Mouse (Mus musculus) midbrain, embryonic 12.5 days (tissue): ENCODE measurements around the gene BC017158. TPM values are rescaled to one million over a fixed set of nuclear protein-coding genes. Genes with fewer than 3 reads are reported as not detected.

Experiments
- ATAC-seq: fragments of 200-750 bp; cut with Nextera tagmentation; 2 replicates; pipeline ENCODE4 v1.8.0; 2017; ENCODE audit warnings: low read depth, moderate TSS enrichment, moderate library complexity; ENCODE audit not compliant: low FRiP score
- H3K27ac ChIP-seq: fragments of 300-500 bp; sonication (generic); replicated peaks from 2 replicates; pipeline ENCODE4 v1.5.1; 2016; ENCODE audit warnings: mild to moderate bottlenecking
- H3K27me3 ChIP-seq: fragments of 300-500 bp; sonication (generic); 2 replicates; pipeline ENCODE4 v1.6.1; 2016; ENCODE audit warnings: mild to moderate bottlenecking
- H3K36me3 ChIP-seq: fragments of 300-500 bp; sonication (generic); 2 replicates; pipeline ENCODE4 v1.6.1; 2016
- H3K4me1 ChIP-seq: fragments of 300-500 bp; sonication (generic); 2 replicates; pipeline ENCODE4 v1.6.1; 2016
- H3K4me2 ChIP-seq: fragments of 300-500 bp; sonication (generic); replicated peaks from 2 replicates; pipeline ENCODE4 v1.6.1; 2016; ENCODE audit warnings: mild to moderate bottlenecking, moderate library complexity
- H3K4me3 ChIP-seq: fragments of 300-500 bp; sonication (generic); 2 replicates; pipeline ENCODE4 v1.5.1; 2016; ENCODE audit warnings: mild to moderate bottlenecking
- H3K9ac ChIP-seq: fragments of 300-500 bp; sonication (generic); replicated peaks from 2 replicates; pipeline ENCODE4 v1.6.1; 2016; ENCODE audit warnings: mild to moderate bottlenecking, moderate library complexity
- H3K9me3 ChIP-seq: fragments of 300-500 bp; sonication (generic); 2 replicates; pipeline ENCODE4 v1.6.1; 2016; ENCODE audit warnings: mild to moderate bottlenecking
- WGBS: fragments of 180-500 bp; shearing (Covaris S2); methylation state at CpG from one replicate; pipeline ENCODE4 v1.1.7; 2016; 5-methylcytosine and 5-hydroxymethylcytosine counted together
- polyA plus RNA-seq: library from polyadenylated mRNA; unstranded; fragments of >200 nt; fragmentation: Nextera tagmentation; extraction: Ambion mirVana; gene quantifications from 2 replicates; pipeline ENCODE4 v1.2.1, GENCODE M21; 2016

BC017158 gene
- polyA plus RNA-seq, 1 experiment from 2014 or later, result 23.1 TPM

- Histone ChIP-seq H3K9ac (no peak overlapping the region), H3K4me2 (no peak overlapping the region), H3K27me3 (peaks cover 6% of the 10 kb centered on the region), H3K4me3 (no peak overlapping the region), H3K4me1 (no peaks in the 10 kb centered on the region), H3K36me3 (no peaks in the 10 kb centered on the region), H3K27ac (no peak overlapping the region), H3K9me3 (no peaks in the 10 kb centered on the region)
- 6% methylated on average over 5 of the region's 5 CpGs for WGBS
- no peak for ATAC-seq
Measured at GRCm38 (mm10) chr7:128304907-128305306, 6.9 kb upstream of the BC017158 start.

- no peak overlapping the region for H3K4me3 ChIP-seq
- H3K4me2 ChIP-seq, result no peak overlapping the region
- H3K9me3 ChIP-seq, result no peaks in the 10 kb centered on the region
- no peaks in the 10 kb centered on the region for H3K36me3 ChIP-seq
- H3K27me3 ChIP-seq, result peaks cover 7% of the 10 kb centered on the region
- H3K9ac ChIP-seq, result no peak overlapping the region
- WGBS, result 85% methylated on average over 6 of the region's 6 CpGs
- no peak for ATAC-seq
- H3K4me1 ChIP-seq, result no peaks in the 10 kb centered on the region
- no peak overlapping the region for H3K27ac ChIP-seq
Measured at GRCm38 (mm10) chr7:128304198-128304597, 6.2 kb upstream of the BC017158 start.

GRCm38 (mm10) chr7:128302151-128302550 is 4.2 kb upstream of the BC017158 start:
- Histone ChIP-seq H3K4me3 (no peak overlapping the region), H3K9ac (no peak overlapping the region), H3K27ac (no peak overlapping the region), H3K4me1 (peaks cover 18% of the 10 kb centered on the region), H3K36me3 (no peaks in the 10 kb centered on the region), H3K4me2 (no peak overlapping the region), H3K27me3 (peaks cover 7% of the 10 kb centered on the region), H3K9me3 (no peaks in the 10 kb centered on the region)
- WGBS, result 95% methylated on average over 3 of the region's 3 CpGs
- no peak for ATAC-seq

GRCm38 (mm10) chr7:128300952-128301351 is 3.0 kb upstream of the BC017158 start:
- WGBS, result 79% methylated on average over 3 of the region's 3 CpGs
- Histone ChIP-seq H3K4me1 (peaks cover 27% of the 10 kb centered on the region), H3K36me3 (no peaks in the 10 kb centered on the region), H3K9ac (no peak overlapping the region), H3K9me3 (no peaks in the 10 kb centered on the region), H3K27me3 (peaks cover 11% of the 10 kb centered on the region), H3K4me2 (no peak overlapping the region), H3K27ac (no peak overlapping the region), H3K4me3 (no peak overlapping the region)
- ATAC-seq, result no peak

GRCm38 (mm10) chr7:128298481-128299342 is 742 bp upstream of the BC017158 start:
- H3K9me3 ChIP-seq, result no peaks in the 10 kb centered on the region
- peaks cover 27% of the 10 kb centered on the region for H3K4me1 ChIP-seq
- H3K9ac ChIP-seq, result peak overlapping the region; percentile 92
- 60% methylated on average over 8 of the region's 8 CpGs for WGBS
- H3K36me3 ChIP-seq, result no peaks in the 10 kb centered on the region
- H3K4me2 ChIP-seq, result peak overlapping the region; percentile 88
- peaks cover 11% of the 10 kb centered on the region; the same call in 1 of the 2 replicates for H3K27me3 ChIP-seq
- H3K27ac ChIP-seq, result no peak overlapping the region
- peak overlapping the region; percentile 90 for H3K4me3 ChIP-seq
- no peak for ATAC-seq

GRCm38 (mm10) chr7:128297291-128297616 is 716 bp downstream of the BC017158 start:
- Histone ChIP-seq H3K9me3 (no peaks in the 10 kb centered on the region), H3K9ac (peak overlapping the region; percentile 92), H3K4me2 (peak overlapping the region; percentile 88), H3K4me1 (peaks cover 27% of the 10 kb centered on the region), H3K27me3 (peaks cover 11% of the 10 kb centered on the region; the same call in 1 of the 2 replicates), H3K27ac (peak overlapping the region; percentile 67; the same call in 1 of the 2 replicates), H3K36me3 (0 out of 2 replicates have a peak, but pooled peaks cover 3% of the 10 kb centered on the region), H3K4me3 (peak overlapping the region; percentile 90)
- ATAC-seq, result no peak
- 44% methylated on average over 10 of the region's 10 CpGs for WGBS

- no peak overlapping the region for H3K9ac ChIP-seq
- 56% methylated on average over 3 of the region's 3 CpGs for WGBS
- no peak overlapping the region for H3K4me3 ChIP-seq
- peaks cover 3% of the 10 kb centered on the region; the same call in 1 of the 2 replicates for H3K36me3 ChIP-seq
- no peaks in the 10 kb centered on the region for H3K9me3 ChIP-seq
- peaks cover 11% of the 10 kb centered on the region; the same call in 1 of the 2 replicates for H3K27me3 ChIP-seq
- H3K4me1 ChIP-seq, result peaks cover 27% of the 10 kb centered on the region
- 0 out of 2 replicates have a peak overlapping the region, but pooled peaks have one; percentile 88 for H3K4me2 ChIP-seq
- no peak overlapping the region for H3K27ac ChIP-seq
- no peak for ATAC-seq
Measured at GRCm38 (mm10) chr7:128296514-128296913, 1.5 kb downstream of the BC017158 start.

GRCm38 (mm10) chr7:128294785-128295184 is 3.2 kb downstream of the BC017158 start:
- Histone ChIP-seq H3K9ac (no peak overlapping the region), H3K4me2 (no peak overlapping the region), H3K4me3 (no peak overlapping the region), H3K36me3 (peaks cover 8% of the 10 kb centered on the region; the same call in 1 of the 2 replicates), H3K4me1 (peaks cover 27% of the 10 kb centered on the region), H3K27me3 (peaks cover 4% of the 10 kb centered on the region; the same call in 1 of the 2 replicates), H3K9me3 (no peaks in the 10 kb centered on the region), H3K27ac (no peak overlapping the region)
- no peak for ATAC-seq
- 93% methylated on average over 10 of the region's 10 CpGs for WGBS

- Histone ChIP-seq H3K27ac (0 out of 2 replicates have a peak overlapping the region, but pooled peaks have one; percentile 20), H3K4me2 (no peak overlapping the region), H3K27me3 (peaks cover 35% of the 10 kb centered on the region), H3K4me3 (no peak overlapping the region), H3K36me3 (peaks cover 23% of the 10 kb centered on the region), H3K4me1 (0 out of 2 replicates have a peak, but pooled peaks cover 6% of the 10 kb centered on the region), H3K9me3 (no peaks in the 10 kb centered on the region), H3K9ac (no peak overlapping the region; the same call in 1 of the 2 replicates)
- no peak for ATAC-seq
- 14% methylated on average over 9 of the region's 9 CpGs for WGBS
Measured at GRCm38 (mm10) chr7:128288923-128289544, 8.9 kb downstream of the BC017158 start.

GRCm38 (mm10) chr7:128285060-128285459 is 12.9 kb downstream of the BC017158 start:
- Histone ChIP-seq H3K4me2 (no peak overlapping the region), H3K4me3 (no peak overlapping the region), H3K27me3 (peaks cover 43% of the 10 kb centered on the region), H3K9me3 (no peaks in the 10 kb centered on the region), H3K9ac (no peak overlapping the region), H3K27ac (no peak overlapping the region), H3K36me3 (peaks cover 15% of the 10 kb centered on the region), H3K4me1 (peaks cover 18% of the 10 kb centered on the region)
- no peak for ATAC-seq
- 92% methylated on average over 8 of the region's 8 CpGs for WGBS

GRCm38 (mm10) chr7:128284047-128284446 is 13.9 kb downstream of the BC017158 start:
- ATAC-seq, result no peak
- Histone ChIP-seq H3K27me3 (peaks cover 52% of the 10 kb centered on the region), H3K27ac (no peak overlapping the region), H3K4me1 (peaks cover 17% of the 10 kb centered on the region), H3K9ac (no peak overlapping the region), H3K9me3 (no peaks in the 10 kb centered on the region), H3K4me3 (no peak overlapping the region), H3K36me3 (peaks cover 15% of the 10 kb centered on the region), H3K4me2 (no peak overlapping the region)
- WGBS, result 61% methylated on average over 5 of the region's 5 CpGs
